7 mouse cellular contexts compared by ENCODE assay signal in the genomic region with DNA sequence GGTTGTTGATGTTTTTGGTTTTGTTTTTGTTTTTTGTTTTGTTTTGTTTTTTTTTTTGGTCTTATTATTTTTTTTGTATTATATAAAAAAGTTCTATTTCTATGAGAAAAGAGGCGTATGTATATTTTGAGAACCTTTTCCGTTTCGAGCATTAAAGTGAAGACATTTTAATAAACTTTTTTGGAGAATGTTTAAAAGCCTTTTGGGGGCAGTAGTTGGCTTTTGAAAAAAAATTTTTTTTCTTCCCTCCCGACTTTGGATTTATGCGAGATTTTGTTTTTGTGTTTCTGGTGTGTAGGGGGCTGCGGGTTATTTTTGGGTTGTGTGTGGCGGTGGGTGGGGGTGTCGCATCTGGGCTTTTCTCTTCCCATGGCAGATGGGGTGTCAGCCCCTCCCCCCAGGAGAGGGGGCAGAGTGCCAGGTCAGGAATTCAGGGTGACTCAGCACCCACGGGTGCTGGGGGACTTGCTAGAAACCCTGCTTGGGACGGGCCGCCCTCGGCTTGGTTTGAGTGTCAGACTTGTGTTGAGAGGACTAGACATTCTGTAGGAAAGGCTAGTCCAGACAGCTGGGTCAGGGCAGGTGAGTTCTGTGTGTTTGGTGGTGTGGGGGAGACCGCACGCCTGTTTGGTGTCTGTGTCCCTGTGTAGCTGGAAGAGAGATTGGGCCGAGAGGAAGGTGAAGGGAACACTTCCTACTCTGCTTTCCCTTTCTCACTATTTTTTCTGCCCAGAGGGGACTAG. TPM values are rescaled to one million over a fixed set of nuclear protein-coding genes. Genes with fewer than 3 reads are reported as not detected.
A peak's percentile ranks its signal among the peaks of the same experiment; 100 is the strongest.
DNase-seq lines count a peak whose midpoint lies in the region; ATAC-seq and TF ChIP-seq lines count a peak whose summit lies in the region.

No protein-coding gene starts in this region.

- 0 out of 2 replicates have a peak, but pooled peaks cover 12% of the 10 kb centered on the region for H3K4me1 ChIP-seq in embryonic facial prominence, embryonic 12.5 days
- peaks cover 7% of the 10 kb centered on the region for H3K4me1 ChIP-seq in heart, embryonic 16.5 days (ENCODE audit: control insufficient read depth, insufficient read depth, low read length)
- H3K4me1 ChIP-seq in stomach, postnatal 0 days (replicated peaks; ENCODE audit: control insufficient read depth, insufficient read depth) = no peaks in the 10 kb centered on the region

- no peak overlapping the region for H3K27ac ChIP-seq in embryonic facial prominence, embryonic 12.5 days
- peak overlapping the region; percentile 20 for H3K27ac ChIP-seq in heart, embryonic 16.5 days (ENCODE audit: low read length)
- H3K27ac ChIP-seq in stomach, postnatal 0 days (replicated peaks) = peak overlapping the region; percentile 96

- peak overlapping the region; percentile 91 for H3K4me2 ChIP-seq in embryonic facial prominence, embryonic 12.5 days (replicated peaks)
- H3K4me2 ChIP-seq in heart, embryonic 16.5 days (ENCODE audit: low read depth, low read length) = peak overlapping the region; percentile 95
- H3K4me2 ChIP-seq in stomach, postnatal 0 days (replicated peaks; ENCODE audit: low read depth) = peak overlapping the region; percentile 80

- no peak for ATAC-seq in embryonic facial prominence, embryonic 12.5 days (ENCODE audit: insufficient number of reproducible peaks, insufficient read depth, low FRiP score, low TSS enrichment)
- no peak for ATAC-seq in heart, embryonic 16.5 days (replicated peaks; ENCODE audit: extremely low read depth, insufficient read depth, low FRiP score)
- no peak for ATAC-seq in stomach, postnatal 0 days (ENCODE audit: low FRiP score, low TSS enrichment)

- no peak for TF ChIP-seq EP300 in stomach, postnatal 0 days (optimal IDR thresholded peaks at IDR 0.05)

- no peaks in the 10 kb centered on the region for H3K36me3 ChIP-seq in embryonic facial prominence, embryonic 12.5 days
- no peaks in the 10 kb centered on the region for H3K36me3 ChIP-seq in heart, embryonic 16.5 days (ENCODE audit: control insufficient read depth, insufficient read depth)
- H3K36me3 ChIP-seq in stomach, postnatal 0 days (ENCODE audit: control insufficient read depth, insufficient read depth, low read length) = no peaks in the 10 kb centered on the region

- H3K27me3 ChIP-seq in embryonic facial prominence, embryonic 12.5 days = peaks cover 52% of the 10 kb centered on the region
- H3K27me3 ChIP-seq in heart, embryonic 16.5 days (ENCODE audit: control insufficient read depth, insufficient read depth, low read length) = no peaks in the 10 kb centered on the region
- no peaks in the 10 kb centered on the region for H3K27me3 ChIP-seq in stomach, postnatal 0 days (ENCODE audit: control insufficient read depth, insufficient read depth, low read length)

- DNase-seq in urinary bladder, postnatal 14 days (ENCODE audit: low spot score) = peak; percentile 66
- no peak for DNase-seq in urinary bladder, postnatal 4 days (ENCODE audit: low spot score in 2 of 2)
- DNase-seq in layer of hippocampus, postnatal 25 days (ENCODE audit: extremely low spot score in 1 of 2, low spot score in 1 of 2) = peak; percentile 59 to 68
- DNase-seq in lung, postnatal 36 days = peak; percentile 71
- peak; percentile 57 for DNase-seq in stomach, postnatal 0 days (ENCODE audit: low spot score)

- no peaks in the 10 kb centered on the region for H3K9me3 ChIP-seq in embryonic facial prominence, embryonic 12.5 days
- H3K9me3 ChIP-seq in heart, embryonic 16.5 days (replicated peaks; ENCODE audit: control insufficient read depth, low read length) = no peaks in the 10 kb centered on the region
- H3K9me3 ChIP-seq in stomach, postnatal 0 days (ENCODE audit: control insufficient read depth, low read length) = no peaks in the 10 kb centered on the region

- TF ChIP-seq CTCF in stomach, postnatal 0 days (IDR thresholded peaks at IDR 0.05; ENCODE audit: low read depth) = peak; percentile 6; the same call in 1 of the 2 replicates

- H3K9ac ChIP-seq in embryonic facial prominence, embryonic 12.5 days = no peak overlapping the region
- peak overlapping the region; percentile 84 for H3K9ac ChIP-seq in heart, embryonic 16.5 days (ENCODE audit: low read length)
- peak overlapping the region; percentile 94 for H3K9ac ChIP-seq in stomach, postnatal 0 days (ENCODE audit: low read length)

- WGBS in embryonic facial prominence, embryonic 12.5 days = 59% methylated on average over 15 of the region's 15 CpGs
- WGBS in heart, embryonic 16.5 days = 46% methylated on average over 15 of the region's 15 CpGs
- 39% methylated on average over 15 of the region's 15 CpGs for WGBS in stomach, postnatal 0 days

- peak overlapping the region; percentile 63 for H3K4me3 ChIP-seq in embryonic facial prominence, embryonic 12.5 days
- H3K4me3 ChIP-seq in heart, embryonic 16.5 days (ENCODE audit: low read length) = peak overlapping the region; percentile 69
- H3K4me3 ChIP-seq in stomach, postnatal 0 days (ENCODE audit: low read depth, low read length) = peak overlapping the region; percentile 76

RNA-seq across cellular contexts. Expression of gene Tmem189, which starts 0.8 kb away (rescaled TPM):
- polyA plus RNA-seq in embryonic facial prominence, embryonic 12.5 days (2016; fragmentation: Nextera tagmentation; extraction: Ambion mirVana) = 45.0 and 46.9 TPM in 2 replicates
- 44.5 and 44.9 TPM in 2 replicates for polyA plus RNA-seq in heart, embryonic 16.5 days (2015; fragmentation: Nextera tagmentation; extraction: Ambion mirVana)
- total RNA-seq in layer of hippocampus, postnatal 25 days (2021) = 10 to 100 TPM; 57.3 to 60.3 TPM
- polyA plus RNA-seq in stomach, postnatal 0 days (2015; fragmentation: Nextera tagmentation; extraction: Ambion mirVana) = 74.6 and 85.7 TPM in 2 replicates

RNA-seq across cellular contexts. Expression of gene Cebpb, which starts 1.7 kb away (rescaled TPM):
- polyA plus RNA-seq in embryonic facial prominence, embryonic 12.5 days (2016; fragmentation: Nextera tagmentation; extraction: Ambion mirVana) = 7.1 and 7.8 TPM in 2 replicates
- 0.51 and 4.9 TPM in 2 replicates for polyA plus RNA-seq in heart, embryonic 16.5 days (2015; fragmentation: Nextera tagmentation; extraction: Ambion mirVana)
- 10 to 100 TPM; 32.4 to 32.8 TPM for total RNA-seq in layer of hippocampus, postnatal 25 days (2021)
- polyA plus RNA-seq in stomach, postnatal 0 days (2015; fragmentation: Nextera tagmentation; extraction: Ambion mirVana) = 55.0 and 60.2 TPM in 2 replicates

RNA-seq across cellular contexts. Expression of gene Gm20431, which starts 29.1 kb away (rescaled TPM):
- 10.8 and 16.2 TPM in 2 replicates for polyA plus RNA-seq in embryonic facial prominence, embryonic 12.5 days (2016; fragmentation: Nextera tagmentation; extraction: Ambion mirVana)
- polyA plus RNA-seq in heart, embryonic 16.5 days (2015; fragmentation: Nextera tagmentation; extraction: Ambion mirVana) = 2.2 and 3.0 TPM in 2 replicates
- 10 to 100 TPM; 51.0 to 51.3 TPM for total RNA-seq in layer of hippocampus, postnatal 25 days (2021)
- 13.4 and 14.1 TPM in 2 replicates for polyA plus RNA-seq in stomach, postnatal 0 days (2015; fragmentation: Nextera tagmentation; extraction: Ambion mirVana)

RNA-seq across cellular contexts. Expression of gene Ube2v1, which starts 58.5 kb away (rescaled TPM):
- 256 and 272 TPM in 2 replicates for polyA plus RNA-seq in embryonic facial prominence, embryonic 12.5 days (2016; fragmentation: Nextera tagmentation; extraction: Ambion mirVana)
- polyA plus RNA-seq in heart, embryonic 16.5 days (2015; fragmentation: Nextera tagmentation; extraction: Ambion mirVana) = 210 and 218 TPM in 2 replicates
- total RNA-seq in layer of hippocampus, postnatal 25 days (2021) = 100 to 1,000 TPM; 213 to 235 TPM
- 234 and 253 TPM in 2 replicates for polyA plus RNA-seq in stomach, postnatal 0 days (2015; fragmentation: Nextera tagmentation; extraction: Ambion mirVana)

Comparison
In these comparisons a context has a peak if more than half of its experiments do, and no peak if none do; other contexts are left out.
1. DNase-seq: peak in urinary bladder, postnatal 14 days (single experiment), layer of hippocampus, postnatal 25 days (2 of 2), lung, postnatal 36 days (single experiment) and stomach, postnatal 0 days (single experiment); none in urinary bladder, postnatal 4 days (0 of 2).
2. Peak in every context shown above with its lines, with median percentiles within 50 percentile points of each other: H3K4me2 ChIP-seq and H3K4me3 ChIP-seq.